Mouse (Mus musculus) embryo, embryonic 9.5 days (tissue): ENCODE results near the gene Skint6.
"Not testable (repeated sequence)": the region's sequence is repeated elsewhere in the genome, so short reads cannot be mapped to it uniquely, and the experiment has no call there.

Experiments used
- DNase-seq: peaks from one replicate; pipeline ENCODE4 v3.0.0-alpha.2; 2017; ENCODE audit errors: extremely low spot score

The Skint6 gene

GRCm38 (mm10) chr4:113286873-113287272 is at the start of gene Skint6:
Gene Skint6, minus strand, starts transcription at chr4:113286973.
- DNase-seq = no peak

DNA sequence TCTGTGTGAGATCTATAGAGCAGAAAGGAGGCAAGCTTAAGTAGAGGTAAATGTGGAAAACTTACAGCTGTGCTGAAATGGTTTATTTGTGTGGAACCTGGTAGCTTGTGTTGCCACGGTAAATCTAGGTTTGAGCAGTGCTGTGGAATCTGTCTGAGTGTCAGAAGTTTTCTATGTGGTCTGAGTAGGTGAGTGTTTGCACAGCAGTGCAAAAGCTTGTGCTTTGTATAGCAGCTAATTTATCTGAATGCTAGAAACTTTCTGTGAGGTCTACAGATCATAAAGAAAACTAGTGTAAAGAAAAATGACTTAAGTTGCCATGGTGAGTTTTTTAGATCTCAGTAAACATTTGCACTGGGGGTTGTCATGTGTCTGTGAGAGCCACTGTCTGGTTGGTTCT is 34.1 kb upstream of the Skint6 start:
- DNase-seq = no peak

DNA sequence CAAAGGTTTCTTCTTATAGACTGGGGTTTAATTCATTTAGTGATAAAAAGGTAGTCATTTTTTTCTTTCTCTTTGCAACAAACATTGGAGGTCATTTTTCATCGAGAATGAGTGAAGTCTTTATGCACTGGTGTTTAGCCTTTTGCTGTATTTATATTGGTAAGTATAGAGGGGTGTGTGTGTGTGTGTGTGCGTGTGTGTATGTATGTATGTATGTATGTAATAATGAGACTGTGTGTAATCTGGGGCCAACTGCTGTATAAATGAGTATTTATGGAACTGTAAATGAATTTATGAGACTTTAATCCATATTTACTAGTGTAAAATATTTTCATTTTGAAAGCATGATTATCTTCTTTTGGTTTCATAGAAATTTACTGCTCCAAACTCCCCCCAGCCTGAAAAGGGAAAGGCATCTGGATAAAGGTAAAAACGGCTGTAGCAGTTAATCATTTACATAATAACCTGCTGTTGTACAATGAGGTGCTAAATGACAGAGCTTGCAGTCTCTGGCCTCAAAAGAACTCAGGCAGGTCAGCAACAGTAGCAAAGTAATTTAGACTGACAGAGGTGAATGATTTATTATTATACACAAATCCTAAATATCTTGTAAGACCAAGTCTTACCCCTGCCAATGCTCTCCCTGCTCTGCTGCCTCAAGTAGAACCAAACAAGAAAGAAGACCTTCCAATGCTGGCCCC is 15.2 kb upstream of the Skint6 start:
- no peak for DNase-seq

- DNase-seq = no peak
Measured at GRCm38 (mm10) chr4:113263363-113264060, 23.3 kb downstream of the Skint6 start.

- no peak for DNase-seq
Measured at GRCm38 (mm10) chr4:113245808-113246207, 41.0 kb downstream of the Skint6 start.

DNA sequence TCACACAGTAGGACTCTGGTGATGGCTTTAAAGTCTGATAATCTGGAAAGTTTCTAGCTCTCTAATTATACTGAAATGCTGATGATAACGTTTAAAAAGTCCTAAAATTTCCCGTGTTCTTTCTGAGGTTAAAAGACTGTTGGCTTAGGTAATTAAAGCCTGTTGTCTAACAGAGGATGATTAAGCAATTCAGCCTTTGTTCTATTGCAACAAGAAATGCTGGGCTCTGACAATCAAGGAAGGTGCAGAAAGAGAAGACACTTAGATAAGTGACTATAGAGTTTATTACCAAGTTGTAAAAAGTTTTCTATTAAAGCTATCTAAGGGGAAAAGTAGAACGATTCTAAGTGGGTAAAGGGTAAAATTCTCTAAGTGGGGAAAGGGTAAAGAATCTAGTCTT is 219.2 kb downstream of the Skint6 start:
- no peak for DNase-seq

GRCm38 (mm10) chr4:112979160-112979559 is 307.6 kb downstream of the Skint6 start:
- DNase-seq = not testable (repeated sequence)

GRCm38 (mm10) chr4:112790646-112791045 is 496.1 kb downstream of the Skint6 start:
- DNase-seq = no peak

- DNase-seq = no peak
Measured at GRCm38 (mm10) chr4:112774766-112775165, 512.0 kb downstream of the Skint6 start, which contains the start of gene Skint10. Gene Skint10, minus strand, starts transcription at chr4:112774866.
